Mouse (Mus musculus) C2C12 (cell line): Measurements from ENCODE around the gene St8sia6. TPM values are rescaled to one million over a fixed set of nuclear protein-coding genes. Genes with fewer than 3 reads are reported as not detected.
"Not testable (repeated sequence)": the region's sequence is repeated elsewhere in the genome, so short reads cannot be mapped to it uniquely, and the experiment has no call there.

Experiments used
- H3K27me3 ChIP-seq: one replicate; pipeline ENCODE4 v1.6.1; 2011; ENCODE audit not compliant: control insufficient read depth, insufficient read depth, insufficient read length
- H3K36me3 ChIP-seq: one replicate; pipeline ENCODE4 v1.6.1; 2011; ENCODE audit not compliant: control insufficient read depth, insufficient read depth
- H3K4me3 ChIP-seq: one replicate; pipeline ENCODE4 v1.5.1; 2011; ENCODE audit warnings: mild to moderate bottlenecking, control low read depth; ENCODE audit not compliant: poor library complexity, insufficient read depth, severe bottlenecking
- H3K79me2 ChIP-seq: one replicate; pipeline ENCODE4 v1.6.1; 2011; ENCODE audit not compliant: control insufficient read depth, insufficient read depth
- H3K79me3 ChIP-seq: one replicate; pipeline ENCODE4 v1.6.1; 2011; ENCODE audit warnings: low read depth, control low read depth
- H3ac ChIP-seq: one replicate; pipeline ENCODE3; 2011; ENCODE audit warnings: low read depth; ENCODE audit not compliant: control insufficient read depth, insufficient read length
- CEBPB ChIP-seq: IDR thresholded peaks from one replicate; pipeline ENCODE4 v1.6.1; 2011; ENCODE audit warnings: low read depth, mild to moderate bottlenecking, control low read depth, moderate library complexity
- CTCF ChIP-seq: IDR thresholded peaks from one replicate; pipeline ENCODE4 v1.5.1; 2011; ENCODE audit not compliant: control insufficient read depth, insufficient read depth, insufficient read length
- FOSL1 ChIP-seq: IDR thresholded peaks from one replicate; pipeline ENCODE4 v1.8.0; 2011; ENCODE audit warnings: mild to moderate bottlenecking, low read length; ENCODE audit not compliant: poor library complexity, insufficient read depth, severe bottlenecking
- MAX ChIP-seq: IDR thresholded peaks from one replicate; pipeline ENCODE4 v1.6.1; 2011; ENCODE audit warnings: mild to moderate bottlenecking, control low read depth
- MYOD1 ChIP-seq: IDR thresholded peaks from one replicate; pipeline ENCODE4 v1.6.1; 2011; ENCODE audit warnings: low read depth; ENCODE audit not compliant: control insufficient read depth, insufficient read length
- MYOG ChIP-seq: IDR thresholded peaks from one replicate; pipeline ENCODE4 v1.6.1; 2011; ENCODE audit not compliant: control insufficient read depth, insufficient read length; ENCODE audit errors: extremely low read depth
- USF1 ChIP-seq: IDR thresholded peaks from one replicate; pipeline ENCODE4 v1.6.1; 2011; ENCODE audit warnings: low read depth, mild to moderate bottlenecking, control low read depth, moderate library complexity
- polyA plus RNA-seq: library from polyadenylated mRNA; unstranded; fragments of >200 nt; fragmentation: generic; extraction: Trizol; gene quantifications from one replicate; pipeline ENCODE4 v1.2.1, GENCODE M21; 2012; ENCODE audit warnings: missing spikeins

Gene St8sia6
- polyA plus RNA-seq, 1 experiment, result 0.02 TPM

DNA sequence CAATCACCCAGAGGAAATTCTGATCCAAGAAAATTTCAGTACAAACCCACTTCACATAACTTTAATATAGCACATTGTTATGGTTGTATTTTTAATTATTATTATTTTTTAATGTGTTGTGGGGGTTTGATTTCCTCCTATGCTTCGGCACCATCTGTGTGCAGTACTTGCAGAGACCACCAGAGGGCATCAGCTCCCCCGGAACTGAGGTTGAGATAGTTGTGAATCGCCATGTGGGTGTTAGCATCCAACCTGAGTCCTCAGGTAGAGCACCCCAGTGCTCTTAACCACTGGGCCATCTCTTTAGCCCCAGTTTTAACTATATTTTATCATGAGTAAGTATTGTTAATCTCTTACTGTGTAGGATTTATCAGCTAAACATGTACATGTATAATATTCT lies 120.9 kb downstream of the St8sia6 start:
- Histone ChIP-seq H3K79me2 (no peaks in the 10 kb centered on the region), H3ac (no peak overlapping the region), H3K79me3 (no peaks in the 10 kb centered on the region), H3K27me3 (peaks cover 11% of the 10 kb centered on the region), H3K36me3 (no peaks in the 10 kb centered on the region), H3K4me3 (no peak overlapping the region)
- no peak for TF ChIP-seq MYOD1
- TF ChIP-seq MAX, result no peak
- TF ChIP-seq MYOG, result no peak
- TF ChIP-seq FOSL1, result no peak
- no peak for TF ChIP-seq USF1
- no peak for TF ChIP-seq CEBPB
- no peak for TF ChIP-seq CTCF

DNA sequence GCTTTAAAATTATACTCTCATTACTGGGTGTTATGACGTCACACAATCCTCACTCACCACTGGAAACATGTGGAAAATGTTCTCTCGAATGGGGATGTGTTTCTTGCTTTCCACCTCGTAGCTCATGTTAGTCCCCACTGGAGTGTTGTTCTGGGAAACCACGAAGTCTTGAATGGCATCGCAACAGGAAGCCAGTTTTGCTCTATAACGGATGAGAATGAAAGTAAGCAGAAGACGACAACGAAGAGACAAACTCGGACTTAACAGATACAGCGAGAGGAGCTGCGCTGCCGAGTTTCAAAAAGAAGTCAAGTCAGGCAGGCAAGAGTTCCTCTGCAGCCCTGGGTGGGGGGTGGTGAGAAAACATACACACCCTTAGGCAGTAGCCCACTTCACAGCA lies 121.4 kb downstream of the St8sia6 start:
- Histone ChIP-seq H3K27me3 (peaks cover 11% of the 10 kb centered on the region), H3K4me3 (no peak overlapping the region), H3ac (no peak overlapping the region), H3K36me3 (no peaks in the 10 kb centered on the region), H3K79me2 (no peaks in the 10 kb centered on the region), H3K79me3 (no peaks in the 10 kb centered on the region)
- TF ChIP-seq MYOG, result no peak
- no peak for TF ChIP-seq CEBPB
- TF ChIP-seq USF1, result no peak
- no peak for TF ChIP-seq MAX
- no peak for TF ChIP-seq MYOD1
- no peak for TF ChIP-seq CTCF
- no peak for TF ChIP-seq FOSL1

DNA sequence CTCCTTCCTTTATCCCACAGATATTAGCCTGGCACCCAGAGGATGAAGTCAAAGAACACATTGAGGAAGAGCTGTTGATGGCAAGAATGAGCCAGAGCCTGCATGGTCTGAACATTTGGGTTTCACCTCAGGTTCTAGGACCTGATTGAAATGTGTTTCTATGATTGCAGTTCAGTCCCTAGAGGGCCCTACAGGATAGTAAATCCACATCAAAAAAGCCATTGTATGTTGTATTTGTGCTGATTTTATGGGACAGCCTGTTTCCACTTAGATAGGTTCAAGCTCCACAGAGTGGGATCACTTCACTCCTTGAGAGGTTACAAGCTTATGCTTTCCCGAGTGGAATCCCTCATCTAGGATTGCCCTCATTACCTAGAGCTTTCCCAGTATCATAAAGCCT lies 159.0 kb downstream of the St8sia6 start:
- peaks cover 7% of the 10 kb centered on the region for H3K27me3 ChIP-seq
- H3ac ChIP-seq, result no peak overlapping the region
- H3K79me2 ChIP-seq, result no peaks in the 10 kb centered on the region
- no peaks in the 10 kb centered on the region for H3K79me3 ChIP-seq
- no peak for TF ChIP-seq MYOG
- no peak overlapping the region for H3K4me3 ChIP-seq
- no peaks in the 10 kb centered on the region for H3K36me3 ChIP-seq

DNA sequence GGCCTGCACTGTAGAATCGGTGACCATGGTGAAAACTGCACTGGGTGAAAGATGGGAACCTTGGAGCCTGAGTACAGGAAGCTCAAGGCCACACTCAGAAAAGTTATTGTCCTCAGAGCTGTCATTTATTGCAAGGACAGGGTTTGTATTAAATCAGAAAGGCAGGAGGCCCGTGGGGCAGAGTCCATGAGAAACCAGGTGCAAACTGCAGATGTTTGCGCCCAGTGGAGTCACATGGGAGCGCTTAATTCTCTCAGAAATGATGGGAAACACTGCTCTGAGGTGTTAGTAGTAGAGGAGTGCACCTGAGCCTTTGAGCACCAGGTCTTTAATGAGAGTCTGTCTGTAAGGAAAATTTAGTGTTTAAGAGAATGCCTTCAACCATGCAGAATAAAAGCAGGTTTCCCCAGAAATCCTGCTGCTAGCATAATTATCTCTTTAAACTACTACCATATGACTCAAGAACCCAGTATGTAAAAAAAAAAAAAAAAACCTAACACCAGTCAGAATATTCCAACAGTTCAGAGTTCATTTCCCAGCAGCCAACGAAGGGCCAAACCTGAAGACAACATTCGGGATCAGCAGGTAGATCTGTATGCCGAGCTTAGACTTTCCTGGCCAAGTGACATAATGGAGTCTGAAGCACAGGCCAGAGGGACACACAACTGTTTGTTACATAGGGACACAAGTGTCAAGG lies 163.6 kb downstream of the St8sia6 start:
- no peaks in the 10 kb centered on the region for H3K79me2 ChIP-seq
- H3ac ChIP-seq, result no peak overlapping the region
- H3K36me3 ChIP-seq, result no peaks in the 10 kb centered on the region
- H3K79me3 ChIP-seq, result no peaks in the 10 kb centered on the region
- H3K4me3 ChIP-seq, result no peak overlapping the region
- TF ChIP-seq MAX (no peak), USF1 (no peak), MYOD1 (no peak), FOSL1 (no peak), CEBPB (no peak), CTCF (no peak), MYOG (no peak)
- peaks cover 7% of the 10 kb centered on the region for H3K27me3 ChIP-seq

DNA sequence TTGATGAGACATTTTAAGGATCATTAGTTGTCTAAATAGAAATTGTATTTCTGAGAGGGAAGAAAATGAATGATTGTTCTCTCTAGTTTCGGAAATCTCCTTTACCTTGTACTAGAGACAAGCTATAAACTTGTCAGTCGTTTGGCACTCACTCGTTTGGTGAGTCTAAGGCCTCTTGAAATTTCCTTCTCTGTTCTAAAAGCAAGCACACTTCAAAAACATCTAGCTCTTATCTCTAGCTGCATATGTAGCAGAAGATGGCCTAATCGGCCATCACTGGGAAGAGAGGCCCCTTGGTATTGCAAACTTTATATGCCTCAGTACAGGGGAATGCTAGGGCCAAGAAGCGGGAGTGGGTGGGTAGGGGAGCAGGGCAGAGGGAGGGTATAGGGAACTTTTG lies 190.2 kb downstream of the St8sia6 start:
- H3K36me3 ChIP-seq, result not testable (repeated sequence)

DNA sequence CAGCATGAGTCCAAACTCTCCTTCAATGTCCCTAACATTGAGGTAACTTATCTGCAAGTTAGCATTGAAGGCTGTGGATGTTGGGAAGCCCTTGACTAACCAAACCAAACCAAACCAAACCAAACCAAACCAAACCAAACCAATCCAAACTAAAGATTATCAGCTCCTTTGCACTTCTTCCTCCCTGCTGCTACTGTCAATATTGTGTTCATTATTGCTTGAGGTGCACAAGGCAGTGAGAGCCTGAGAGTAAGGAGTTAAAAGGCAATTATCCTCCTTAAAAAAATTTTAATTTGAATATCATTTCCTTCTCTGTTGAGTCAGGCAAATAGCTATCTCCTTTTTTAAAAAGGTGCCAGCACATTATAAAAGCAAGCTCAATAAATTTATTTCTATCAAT lies 190.8 kb downstream of the St8sia6 start:
- no peak overlapping the region for H3K4me3 ChIP-seq
- no peak overlapping the region for H3ac ChIP-seq
- H3K79me2 ChIP-seq, result no peaks in the 10 kb centered on the region
- H3K79me3 ChIP-seq, result no peaks in the 10 kb centered on the region
- no peaks in the 10 kb centered on the region for H3K27me3 ChIP-seq
- TF ChIP-seq MYOD1 (no peak), CTCF (no peak), CEBPB (no peak), MAX (no peak), FOSL1 (no peak), USF1 (no peak), MYOG (no peak)
- no peaks in the 10 kb centered on the region for H3K36me3 ChIP-seq

More for the DNA sequence above, 190.2 kb downstream of the St8sia6 start:
- not testable (repeated sequence) for H3K79me2 ChIP-seq, H3K4me3 ChIP-seq, H3K27me3 ChIP-seq, H3K79me3 ChIP-seq, H3ac ChIP-seq

Other genes starting within 250 kb of the St8sia6 start
- 3.5 TPM for gene Trdmt1, start 249.4 kb downstream of the St8sia6 start, polyA plus RNA-seq
- 6,934 TPM for gene Vim, start 220.1 kb downstream of the St8sia6 start, polyA plus RNA-seq